Mouse (Mus musculus): ENCODE measurements around the gene Gpr35.

Gene Gpr35

DNA sequence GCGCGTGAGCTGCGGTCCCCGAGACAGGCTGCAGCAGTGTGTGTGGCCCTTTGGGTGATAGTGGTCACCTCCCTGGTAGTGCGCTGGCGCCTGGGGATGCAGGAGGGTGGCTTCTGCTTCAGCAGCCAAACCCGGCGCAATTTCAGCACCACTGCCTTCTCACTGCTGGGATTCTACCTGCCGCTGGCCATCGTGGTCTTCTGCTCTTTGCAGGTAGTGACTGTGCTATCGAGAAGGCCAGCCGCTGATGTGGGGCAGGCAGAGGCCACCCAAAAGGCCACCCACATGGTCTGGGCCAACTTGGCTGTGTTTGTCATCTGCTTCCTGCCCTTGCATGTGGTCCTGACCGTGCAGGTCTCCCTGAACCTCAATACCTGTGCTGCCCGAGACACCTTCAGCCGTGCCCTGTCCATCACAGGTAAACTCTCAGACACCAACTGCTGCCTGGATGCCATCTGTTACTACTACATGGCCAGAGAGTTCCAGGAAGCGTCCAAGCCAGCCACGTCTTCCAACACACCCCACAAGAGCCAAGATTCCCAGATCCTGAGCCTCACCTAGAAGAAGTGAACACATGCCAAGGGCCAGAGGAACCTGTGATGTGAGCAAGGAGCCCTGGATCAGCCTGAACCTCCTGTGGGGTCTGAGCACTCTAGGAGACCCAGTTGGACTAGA is 32.4 kb downstream of the Gpr35 start:
- no peak for DNase-seq

DNA sequence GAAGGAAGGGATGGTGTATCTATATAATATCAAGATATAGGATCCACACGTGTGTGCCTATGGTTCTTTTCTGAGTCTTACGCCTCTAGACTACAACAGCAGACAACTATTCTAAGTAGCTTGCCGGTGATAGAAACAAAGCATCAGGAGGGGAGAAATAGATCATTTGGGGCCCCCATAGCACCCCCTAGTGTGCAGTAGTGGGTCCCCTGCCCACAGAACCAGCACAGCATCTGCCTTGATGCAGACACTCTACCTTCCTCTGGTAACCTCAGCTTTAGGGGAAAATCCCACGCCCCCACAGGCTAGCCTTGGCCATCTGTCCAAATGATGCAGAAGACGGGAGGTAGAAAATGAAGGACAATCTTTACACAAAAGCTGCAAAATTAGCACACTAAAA is 34.3 kb downstream of the Gpr35 start:
- no peak for DNase-seq

DNA sequence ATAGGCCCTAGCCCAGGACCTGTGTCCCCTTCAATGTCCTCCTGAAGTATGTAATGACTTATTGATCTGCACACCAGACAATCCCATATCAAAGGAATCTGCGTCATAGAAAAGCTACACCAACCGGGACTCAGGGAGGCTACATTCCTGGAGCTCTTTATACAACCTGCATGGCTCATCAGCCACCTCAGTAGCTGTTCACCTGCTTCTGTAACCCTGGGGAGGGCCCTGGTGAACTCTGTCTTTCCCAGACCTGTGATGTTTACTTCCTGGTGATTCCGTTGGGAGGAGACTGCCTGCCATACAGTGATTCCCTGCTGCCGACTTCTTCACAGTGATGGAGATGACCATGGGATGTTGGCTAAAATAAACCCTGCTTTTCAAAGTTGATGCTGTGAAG is 38.2 kb downstream of the Gpr35 start:
- no peak for DNase-seq

- no peak for DNase-seq
Measured at GRCm38 (mm10) chr1:92989891-92990290, 39.2 kb downstream of the Gpr35 start.

DNA sequence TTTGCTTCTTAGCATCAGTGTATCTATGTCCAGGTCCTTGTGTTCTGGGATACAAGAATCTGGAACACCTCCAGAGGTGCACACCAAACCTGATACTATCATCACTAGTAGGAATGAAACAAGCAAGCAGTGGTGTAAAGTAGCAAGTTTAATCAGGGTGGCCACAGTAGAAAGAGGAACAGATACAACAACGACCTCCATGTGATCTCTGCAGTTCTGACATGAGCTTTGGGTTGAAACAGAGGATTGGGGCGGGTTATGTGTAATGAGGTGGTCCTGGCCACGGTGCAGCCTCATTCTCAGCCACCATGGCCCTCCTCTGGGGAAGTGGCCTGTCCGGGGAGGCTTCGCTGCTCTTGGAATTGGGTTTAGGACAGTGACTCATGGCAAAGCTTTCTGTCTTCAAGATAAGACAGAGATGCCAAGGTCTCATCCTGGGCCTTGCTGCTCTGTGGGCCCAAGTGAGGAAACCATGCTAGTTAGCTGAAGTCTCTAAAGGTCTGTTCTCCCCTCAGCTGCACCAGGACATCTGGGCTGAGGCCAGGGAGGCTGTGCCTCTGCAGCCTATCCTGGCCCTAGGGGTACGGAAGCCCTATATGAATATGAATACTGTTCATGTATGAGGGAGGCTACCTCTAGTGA is 41.7 kb downstream of the Gpr35 start:
- DNase-seq, result no peak

GRCm38 (mm10) chr1:92992880-92993279 is 42.2 kb downstream of the Gpr35 start:
- no peak for DNase-seq

DNA sequence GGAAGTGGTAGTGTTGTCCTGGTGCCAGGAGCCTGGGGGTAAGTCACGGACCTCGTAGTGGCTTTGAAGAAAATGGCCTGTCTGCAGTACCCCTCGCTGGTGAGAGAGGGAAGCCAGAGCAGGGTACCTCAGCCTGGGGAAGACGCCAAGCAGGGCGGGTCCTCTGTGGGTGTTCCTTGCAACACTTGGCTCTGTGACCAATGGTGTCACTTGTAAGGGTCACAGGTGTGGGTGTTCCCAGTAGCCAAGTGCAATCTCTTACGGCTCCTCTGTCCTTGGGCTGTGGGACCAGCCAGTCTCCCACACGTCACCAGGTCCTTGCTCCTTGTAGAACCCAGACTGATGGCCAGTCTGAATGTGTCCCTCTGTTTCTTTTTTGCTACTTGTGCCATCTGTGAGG is 55.4 kb downstream of the Gpr35 start, which contains the start of gene Aqp12:
TSS of gene Aqp12 (plus strand) at position 274 of the 400 bp plus-strand sequence.
- no peak for DNase-seq

DNA sequence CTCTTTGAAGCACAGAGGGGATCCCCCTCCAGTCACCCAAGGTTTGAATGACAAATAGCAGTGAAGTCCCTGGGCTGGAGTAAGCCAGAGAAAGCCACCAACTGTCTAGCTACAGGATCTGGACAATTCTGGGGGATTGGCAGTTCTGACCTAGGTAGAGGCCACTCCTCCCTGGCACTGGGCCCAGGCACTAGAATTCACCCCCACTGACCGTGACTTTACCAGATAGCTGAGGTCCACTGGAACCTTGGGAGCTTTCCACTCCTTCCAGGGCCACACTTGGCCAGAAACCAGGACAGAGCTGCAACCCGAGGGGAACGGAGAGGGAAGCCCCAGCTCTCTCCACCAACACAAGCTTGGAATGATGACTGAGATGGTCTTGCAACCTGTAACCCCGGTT is 58.5 kb downstream of the Gpr35 start:
- no peak for DNase-seq

- DNase-seq, result peak; percentile 23
Measured at GRCm38 (mm10) chr1:93010731-93011130, 60.1 kb downstream of the Gpr35 start.

GRCm38 (mm10) chr1:93012103-93012585 is 61.5 kb downstream of the Gpr35 start:
- DNase-seq, result no peak

GRCm38 (mm10) chr1:93013367-93013766 is 62.7 kb downstream of the Gpr35 start:
- DNase-seq, result no peak

- peak; percentile 81 for DNase-seq
Measured at GRCm38 (mm10) chr1:93014460-93014859, 63.8 kb downstream of the Gpr35 start.

DNA sequence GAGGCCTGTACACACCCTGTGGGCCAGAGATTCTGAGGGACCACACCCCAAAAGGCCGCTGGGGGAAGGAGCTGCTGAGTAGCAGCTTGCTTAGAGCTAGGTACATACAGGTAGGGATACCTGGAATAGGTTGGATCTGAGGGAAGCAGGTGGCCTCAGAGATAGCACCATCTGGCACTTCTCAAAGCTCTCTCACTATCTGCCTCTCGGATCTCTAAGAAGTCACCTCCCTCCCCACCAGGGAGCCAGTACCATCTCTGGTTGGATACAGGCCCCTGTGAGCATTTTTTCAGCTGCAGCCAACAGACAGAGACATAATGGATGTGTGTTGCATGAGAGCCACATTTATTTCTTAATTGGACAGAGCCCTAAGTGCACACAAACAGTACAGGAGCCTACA is 64.5 kb downstream of the Gpr35 start:
- DNase-seq, result no peak

DNA sequence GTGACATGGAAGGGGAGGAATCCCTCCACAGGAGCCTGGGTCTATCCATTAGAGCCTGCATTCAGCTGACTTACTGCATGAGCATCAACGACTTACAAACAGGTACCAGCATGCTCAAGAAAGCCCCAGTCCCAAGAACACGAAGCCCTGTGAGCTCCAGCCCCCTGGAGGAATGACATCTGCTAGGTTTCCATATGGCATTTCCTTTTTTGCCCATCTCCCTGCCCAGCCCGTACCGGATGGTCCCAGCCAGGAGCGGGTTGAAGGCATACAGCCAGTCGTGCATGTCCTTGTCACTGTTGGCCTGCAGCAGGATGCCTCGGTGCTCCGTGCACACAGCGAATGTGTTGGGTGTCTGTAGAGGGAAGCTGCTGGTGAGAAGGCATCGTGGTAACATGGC is 68.1 kb downstream of the Gpr35 start:
- no peak for DNase-seq

DNA sequence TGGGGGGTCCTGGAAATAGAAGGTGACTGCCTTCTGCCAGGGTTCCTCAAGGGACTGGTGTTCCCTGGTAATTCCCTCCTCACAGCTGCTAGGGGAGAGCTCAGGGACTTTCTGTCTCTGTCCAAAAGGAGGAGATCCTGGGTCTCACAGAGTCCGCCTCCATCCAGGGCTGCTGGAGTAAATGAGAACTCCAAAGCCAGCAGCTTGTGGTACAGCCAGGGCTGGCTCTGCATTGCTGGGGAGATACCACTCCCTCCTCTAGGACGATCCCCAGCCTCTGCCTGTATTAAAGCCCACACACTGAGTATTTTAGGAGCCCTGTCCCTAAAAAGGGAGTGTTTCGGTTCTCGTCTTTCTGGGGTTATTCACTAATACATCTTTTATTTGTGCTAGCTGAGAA is 69.9 kb downstream of the Gpr35 start:
- no peak for DNase-seq

- DNase-seq, result no peak
Measured at GRCm38 (mm10) chr1:93026600-93026999, 75.9 kb downstream of the Gpr35 start.

- peak; percentile 52 for DNase-seq
Measured at GRCm38 (mm10) chr1:93029387-93029786, 78.7 kb downstream of the Gpr35 start.

DNA sequence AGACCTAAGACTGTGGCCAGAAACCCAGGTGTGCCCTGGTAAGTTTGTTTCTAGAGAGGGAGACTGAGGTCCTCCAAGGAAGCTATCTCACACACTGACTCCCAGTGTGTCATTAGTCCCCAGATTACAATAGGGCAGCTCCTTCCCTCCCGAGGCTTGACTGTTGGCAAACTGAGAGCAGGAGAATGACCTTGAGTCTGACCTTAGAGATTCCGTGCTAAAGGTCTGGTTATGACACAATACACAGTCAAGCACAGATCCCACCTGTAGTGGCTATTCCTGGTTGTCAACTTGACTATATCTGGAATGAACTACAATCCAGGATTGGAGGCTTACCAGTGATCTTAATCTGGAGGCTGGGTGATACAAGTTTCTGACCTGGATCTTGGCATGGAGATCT is 79.4 kb downstream of the Gpr35 start:
- no peak for DNase-seq

GRCm38 (mm10) chr1:93031199-93031598 is 80.5 kb downstream of the Gpr35 start:
- DNase-seq, result no peak

DNA sequence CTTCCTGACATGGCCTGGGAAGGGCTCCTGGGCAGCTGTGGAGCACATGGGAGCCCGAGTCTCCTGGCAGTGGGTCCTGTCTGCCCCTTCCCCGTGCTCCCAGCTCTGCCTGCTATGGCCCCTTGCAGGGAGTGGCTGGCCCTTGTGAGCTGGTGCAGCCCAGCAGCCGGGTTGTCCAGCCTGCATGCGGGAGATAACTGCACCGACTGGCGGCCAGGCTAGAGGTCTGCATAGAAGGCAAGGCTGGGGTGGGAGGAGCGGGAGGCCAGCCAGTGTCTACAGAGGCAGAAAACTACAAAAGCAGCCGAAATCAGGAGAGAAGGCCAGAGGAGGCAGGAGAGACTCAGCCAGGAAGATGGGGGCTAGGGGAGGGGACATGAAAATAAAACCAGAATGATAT is 83.3 kb downstream of the Gpr35 start:
- no peak for DNase-seq

- DNase-seq, result no peak
Measured at GRCm38 (mm10) chr1:93035981-93036380, 85.3 kb downstream of the Gpr35 start.
